Comparison of ENCODE assay signal across 10 mouse cellular contexts in genomic region chr3:86796716-86797115, GRCm38 (mm10).
A peak's percentile ranks its signal among the peaks of the same experiment; 100 is the strongest.
DNase-seq lines count a peak whose midpoint lies in the region; ATAC-seq and TF ChIP-seq lines count a peak whose summit lies in the region.
"Had no signal": no experiment of that assay in that cellular context is flagged by ENCODE, and none has a peak within 500 bp of the region (broad histone marks: within the 10 kb centered on the region; RNA-seq: fewer than 3 reads in every experiment).

No protein-coding gene starts in this region.

- no peak for DNase-seq in forebrain, postnatal 0 days
- DNase-seq in midbrain, embryonic 14.5 days = peak; percentile 57
- no peak for DNase-seq in midbrain, embryonic 10.5 days (ENCODE audit: low spot score)
- DNase-seq in embryonic facial prominence, embryonic 11.5 days (ENCODE audit: low spot score) = peak; percentile 51
- no peak for DNase-seq in forebrain, embryonic 11.5 days (ENCODE audit: low spot score)

- no peaks in the 10 kb centered on the region for H3K9me3 ChIP-seq in forebrain, postnatal 0 days (ENCODE audit: low read length)
- H3K9me3 ChIP-seq in forebrain, embryonic 16.5 days (ENCODE audit: control insufficient read depth, low read length) = no peaks in the 10 kb centered on the region
- H3K9me3 ChIP-seq in midbrain, embryonic 14.5 days (ENCODE audit: control insufficient read depth, low read length) = no peaks in the 10 kb centered on the region
- no peaks in the 10 kb centered on the region for H3K9me3 ChIP-seq in midbrain, embryonic 10.5 days (replicated peaks)
- no peaks in the 10 kb centered on the region for H3K9me3 ChIP-seq in embryonic facial prominence, embryonic 11.5 days (replicated peaks; ENCODE audit: control insufficient read depth, low read length)
- H3K9me3 ChIP-seq in forebrain, embryonic 11.5 days (ENCODE audit: control insufficient read depth, low read length) = no peaks in the 10 kb centered on the region
- H3K9me3 ChIP-seq: embryonic facial prominence, embryonic 12.5 days; hindbrain, embryonic 12.5 days had no signal

- H3K4me1 ChIP-seq in forebrain, postnatal 0 days (ENCODE audit: insufficient read depth) = no peaks in the 10 kb centered on the region
- H3K4me1 ChIP-seq in forebrain, embryonic 16.5 days (replicated peaks; ENCODE audit: control insufficient read depth, insufficient read depth, low read length) = peaks cover 10% of the 10 kb centered on the region; the same call in 1 of the 2 replicates
- H3K4me1 ChIP-seq in midbrain, embryonic 14.5 days (ENCODE audit: control insufficient read depth, insufficient read depth, low read length) = no peaks in the 10 kb centered on the region
- H3K4me1 ChIP-seq in midbrain, embryonic 10.5 days = peaks cover 5% of the 10 kb centered on the region; the same call in 1 of the 2 replicates
- H3K4me1 ChIP-seq in embryonic facial prominence, embryonic 11.5 days (ENCODE audit: control insufficient read depth, insufficient read depth, low read length) = no peaks in the 10 kb centered on the region
- H3K4me1 ChIP-seq in olfactory bulb, adult 2 months (ENCODE audit: control insufficient read depth, insufficient read depth, low read length) = peaks cover 20% of the 10 kb centered on the region
- no peaks in the 10 kb centered on the region for H3K4me1 ChIP-seq in forebrain, embryonic 11.5 days (replicated peaks; ENCODE audit: control insufficient read depth, insufficient read depth, low read length)
- H3K4me1 ChIP-seq: hindbrain, embryonic 12.5 days had no signal

- WGBS in forebrain, postnatal 0 days = 47% methylated on average over 6 of the region's 6 CpGs
- WGBS in forebrain, embryonic 16.5 days = 50% methylated on average over 6 of the region's 6 CpGs
- WGBS in midbrain, embryonic 14.5 days = 46% methylated on average over 6 of the region's 6 CpGs
- 41% methylated on average over 6 of the region's 6 CpGs for WGBS in midbrain, embryonic 10.5 days
- 27% methylated on average over 6 of the region's 6 CpGs for WGBS in embryonic facial prominence, embryonic 11.5 days
- 49% methylated on average over 6 of the region's 6 CpGs for WGBS in olfactory bulb, adult 2 months
- WGBS in forebrain, embryonic 11.5 days = 54% methylated on average over 6 of the region's 6 CpGs

- TF ChIP-seq CTCF in forebrain, postnatal 0 days (IDR thresholded peaks at IDR 0.05; ENCODE audit: low read depth) = peak; percentile 68
- TF ChIP-seq CTCF in olfactory bulb, adult 2 months (IDR thresholded peaks at IDR 0.05; ENCODE audit: insufficient read depth, low read depth, low read length) = 0 out of 2 replicates have a peak, but pooled peaks have one; percentile 40

- H3K27ac ChIP-seq in forebrain, postnatal 0 days (ENCODE audit: low read depth, low read length) = no peak overlapping the region
- H3K27ac ChIP-seq in forebrain, embryonic 16.5 days (ENCODE audit: low read length) = no peak overlapping the region
- no peak overlapping the region for H3K27ac ChIP-seq in midbrain, embryonic 14.5 days (replicated peaks; ENCODE audit: low read depth, low read length)
- H3K27ac ChIP-seq in midbrain, embryonic 10.5 days (replicated peaks) = no peak overlapping the region
- H3K27ac ChIP-seq in embryonic facial prominence, embryonic 11.5 days (replicated peaks; ENCODE audit: low read depth, low read length) = no peak overlapping the region
- H3K27ac ChIP-seq in olfactory bulb, adult 2 months (ENCODE audit: insufficient read depth, low read depth, low read length) = no peak overlapping the region
- no peak overlapping the region for H3K27ac ChIP-seq in forebrain, embryonic 11.5 days (ENCODE audit: low read depth, low read length)
- H3K27ac ChIP-seq: embryonic facial prominence, embryonic 12.5 days; hindbrain, embryonic 12.5 days had no signal

- no peak overlapping the region for H3K9ac ChIP-seq in forebrain, postnatal 0 days
- H3K9ac ChIP-seq in forebrain, embryonic 16.5 days (replicated peaks; ENCODE audit: low read depth, low read length) = no peak overlapping the region
- no peak overlapping the region for H3K9ac ChIP-seq in midbrain, embryonic 14.5 days (replicated peaks; ENCODE audit: low read length)
- H3K9ac ChIP-seq in embryonic facial prominence, embryonic 11.5 days (replicated peaks; ENCODE audit: low read length) = no peak overlapping the region
- H3K9ac ChIP-seq in forebrain, embryonic 11.5 days (ENCODE audit: low read length) = no peak overlapping the region
- H3K9ac ChIP-seq: embryonic facial prominence, embryonic 12.5 days; hindbrain, embryonic 12.5 days had no signal

- TF ChIP-seq POLR2A in olfactory bulb, adult 2 months (IDR thresholded peaks at IDR 0.05; ENCODE audit: insufficient read depth, low read depth, low read length) = no peak

- no peak for ATAC-seq in forebrain, postnatal 0 days
- no peak for ATAC-seq in forebrain, embryonic 16.5 days
- no peak for ATAC-seq in midbrain, embryonic 14.5 days (ENCODE audit: low FRiP score, low TSS enrichment)
- ATAC-seq in embryonic facial prominence, embryonic 11.5 days (replicated peaks; ENCODE audit: insufficient number of reproducible peaks, low FRiP score, low TSS enrichment, low read depth) = no peak
- no peak for ATAC-seq in forebrain, embryonic 11.5 days (replicated peaks; ENCODE audit: low FRiP score)
- no peak for ATAC-seq in inflammation-experienced regulatory T-cells, adult 6 months

- H3K27me3 ChIP-seq in forebrain, postnatal 0 days (ENCODE audit: insufficient read depth, low read length) = no peaks in the 10 kb centered on the region
- no peaks in the 10 kb centered on the region for H3K27me3 ChIP-seq in forebrain, embryonic 16.5 days (replicated peaks; ENCODE audit: control insufficient read depth, insufficient read depth, low read length)
- H3K27me3 ChIP-seq in midbrain, embryonic 14.5 days (ENCODE audit: control insufficient read depth, insufficient read depth, low read length) = no peaks in the 10 kb centered on the region
- no peaks in the 10 kb centered on the region for H3K27me3 ChIP-seq in midbrain, embryonic 10.5 days (ENCODE audit: low read depth, poor library complexity, severe bottlenecking)
- H3K27me3 ChIP-seq in embryonic facial prominence, embryonic 11.5 days (ENCODE audit: control insufficient read depth, insufficient read depth, low read length) = no peaks in the 10 kb centered on the region
- no peaks in the 10 kb centered on the region for H3K27me3 ChIP-seq in forebrain, embryonic 11.5 days (ENCODE audit: control insufficient read depth, insufficient read depth, low read length)
- H3K27me3 ChIP-seq: embryonic facial prominence, embryonic 12.5 days; hindbrain, embryonic 12.5 days had no signal

- no peak overlapping the region for H3K4me2 ChIP-seq in forebrain, postnatal 0 days (ENCODE audit: low read depth)
- no peak overlapping the region for H3K4me2 ChIP-seq in forebrain, embryonic 16.5 days (ENCODE audit: low read length)
- H3K4me2 ChIP-seq in midbrain, embryonic 14.5 days (ENCODE audit: low read length) = no peak overlapping the region
- H3K4me2 ChIP-seq in embryonic facial prominence, embryonic 11.5 days (ENCODE audit: low read depth, low read length) = no peak overlapping the region
- H3K4me2 ChIP-seq in forebrain, embryonic 11.5 days (ENCODE audit: low read depth, low read length, severe bottlenecking) = no peak overlapping the region
- H3K4me2 ChIP-seq: embryonic facial prominence, embryonic 12.5 days; hindbrain, embryonic 12.5 days had no signal

- H3K36me3 ChIP-seq in forebrain, postnatal 0 days (ENCODE audit: insufficient read depth) = peaks cover 63% of the 10 kb centered on the region
- H3K36me3 ChIP-seq in forebrain, embryonic 16.5 days (ENCODE audit: control insufficient read depth, insufficient read depth) = peaks cover 16% of the 10 kb centered on the region
- H3K36me3 ChIP-seq in midbrain, embryonic 14.5 days (ENCODE audit: control insufficient read depth, insufficient read depth, low read length) = peaks cover 60% of the 10 kb centered on the region
- H3K36me3 ChIP-seq in midbrain, embryonic 10.5 days = peaks cover 35% of the 10 kb centered on the region
- H3K36me3 ChIP-seq in embryonic facial prominence, embryonic 11.5 days (replicated peaks; ENCODE audit: control insufficient read depth, insufficient read depth, low read depth, low read length) = no peaks in the 10 kb centered on the region
- no peaks in the 10 kb centered on the region for H3K36me3 ChIP-seq in forebrain, embryonic 11.5 days (ENCODE audit: control insufficient read depth, insufficient read depth, low read length)

- no peak overlapping the region for H3K4me3 ChIP-seq in forebrain, postnatal 0 days (ENCODE audit: low read depth, low read length)
- no peak overlapping the region for H3K4me3 ChIP-seq in forebrain, embryonic 16.5 days (replicated peaks; ENCODE audit: low read length)
- no peak overlapping the region for H3K4me3 ChIP-seq in midbrain, embryonic 14.5 days (replicated peaks; ENCODE audit: low read depth, low read length)
- H3K4me3 ChIP-seq in midbrain, embryonic 10.5 days = no peak overlapping the region
- no peak overlapping the region for H3K4me3 ChIP-seq in embryonic facial prominence, embryonic 11.5 days (ENCODE audit: low read depth, low read length)
- no peak overlapping the region for H3K4me3 ChIP-seq in olfactory bulb, adult 2 months (ENCODE audit: insufficient read depth, low read depth, low read length)
- H3K4me3 ChIP-seq in forebrain, embryonic 11.5 days (ENCODE audit: low read depth, low read length) = no peak overlapping the region
- H3K4me3 ChIP-seq: embryonic facial prominence, embryonic 12.5 days; hindbrain, embryonic 12.5 days had no signal

Comparison
In these comparisons a context has a peak if more than half of its experiments do, and no peak if none do; other contexts are left out.
1. DNase-seq: peak in midbrain, embryonic 14.5 days (single experiment) and embryonic facial prominence, embryonic 11.5 days (single experiment); none in forebrain, postnatal 0 days (single experiment), midbrain, embryonic 10.5 days (single experiment) and forebrain, embryonic 11.5 days (single experiment).